In genomic region chr11:22629581-22629980, GRCm38 (mm10) we compare ENCODE assay signal across 8 mouse cellular contexts.
DNase-seq lines count a peak whose midpoint lies in the region; ATAC-seq and TF ChIP-seq lines count a peak whose summit lies in the region.

No protein-coding gene starts in this region.

- TF ChIP-seq EP300 in heart, postnatal 0 days (IDR thresholded peaks at IDR 0.05; ENCODE audit: low read depth), result no peak

- no peak overlapping the region for H3K9ac ChIP-seq in embryonic facial prominence, embryonic 15.5 days
- H3K9ac ChIP-seq in heart, postnatal 0 days (replicated peaks; ENCODE audit: low read depth, low read length), result peak overlapping the region; percentile 38; the same call in 1 of the 2 replicates
- H3K9ac ChIP-seq in midbrain, embryonic 12.5 days (replicated peaks), result no peak overlapping the region

- TF ChIP-seq CTCF in heart, postnatal 0 days (IDR thresholded peaks at IDR 0.05; ENCODE audit: low read depth), result no peak

- peak; percentile 72 for DNase-seq in ZHBTc4 (ENCODE audit: low read depth, low spot score)
- DNase-seq in heart, postnatal 0 days (ENCODE audit: low spot score), result peak; percentile 35
- DNase-seq in kidney, postnatal 25 days, result peak; percentile 77 to 82
- DNase-seq in yolk sac, embryonic 10.5 days (ENCODE audit: low spot score), result peak; percentile 68
- no peak for DNase-seq in cerebellum, postnatal 4 days (ENCODE audit: low spot score in 2 of 2)
- DNase-seq in frontal cortex, adult 2 months (ENCODE audit: extremely low spot score in 1 of 2, low spot score in 1 of 2), result no peak

- H3K4me2 ChIP-seq in embryonic facial prominence, embryonic 15.5 days (replicated peaks), result peak overlapping the region; percentile 40
- peak overlapping the region; percentile 55 for H3K4me2 ChIP-seq in heart, postnatal 0 days (ENCODE audit: low read depth, low read length)
- peak overlapping the region; percentile 27 for H3K4me2 ChIP-seq in midbrain, embryonic 12.5 days (replicated peaks)

- H3K36me3 ChIP-seq in embryonic facial prominence, embryonic 15.5 days, result no peaks in the 10 kb centered on the region
- no peaks in the 10 kb centered on the region for H3K36me3 ChIP-seq in heart, postnatal 0 days (replicated peaks; ENCODE audit: control insufficient read depth, insufficient read depth, low read length)
- H3K36me3 ChIP-seq in midbrain, embryonic 12.5 days, result no peaks in the 10 kb centered on the region

- H3K27ac ChIP-seq in embryonic facial prominence, embryonic 15.5 days (replicated peaks), result peak overlapping the region; percentile 83
- H3K27ac ChIP-seq in heart, postnatal 0 days (ENCODE audit: low read depth), result peak overlapping the region; percentile 77
- H3K27ac ChIP-seq in midbrain, embryonic 12.5 days (replicated peaks), result no peak overlapping the region

- 9% methylated on average over 13 of the region's 13 CpGs for WGBS in embryonic facial prominence, embryonic 15.5 days
- 7% methylated on average over 13 of the region's 13 CpGs for WGBS in heart, postnatal 0 days
- 36% methylated on average over 13 of the region's 13 CpGs for WGBS in midbrain, embryonic 12.5 days

- H3K4me3 ChIP-seq in embryonic facial prominence, embryonic 15.5 days (replicated peaks), result peak overlapping the region; percentile 31
- H3K4me3 ChIP-seq in heart, postnatal 0 days (ENCODE audit: low read depth, low read length), result peak overlapping the region; percentile 29
- no peak overlapping the region for H3K4me3 ChIP-seq in midbrain, embryonic 12.5 days

- peaks cover 30% of the 10 kb centered on the region for H3K4me1 ChIP-seq in embryonic facial prominence, embryonic 15.5 days
- H3K4me1 ChIP-seq in heart, postnatal 0 days (ENCODE audit: control insufficient read depth, insufficient read depth), result 0 out of 2 replicates have a peak, but pooled peaks cover 5% of the 10 kb centered on the region
- peaks cover 3% of the 10 kb centered on the region; the same call in 1 of the 2 replicates for H3K4me1 ChIP-seq in midbrain, embryonic 12.5 days

- ATAC-seq in embryonic facial prominence, embryonic 15.5 days (ENCODE audit: insufficient number of reproducible peaks, low FRiP score, low TSS enrichment, low read depth), result 0 out of 2 replicates have a peak, but pooled peaks have one; percentile 39
- peak; percentile 42 for ATAC-seq in heart, postnatal 0 days (ENCODE audit: insufficient read depth, low read depth)
- ATAC-seq in midbrain, embryonic 12.5 days (ENCODE audit: low FRiP score, low read depth), result no peak

- H3K27me3 ChIP-seq in embryonic facial prominence, embryonic 15.5 days, result no peaks in the 10 kb centered on the region
- no peaks in the 10 kb centered on the region for H3K27me3 ChIP-seq in heart, postnatal 0 days (ENCODE audit: control insufficient read depth, insufficient read depth, low read length)
- no peaks in the 10 kb centered on the region for H3K27me3 ChIP-seq in midbrain, embryonic 12.5 days

- H3K9me3 ChIP-seq in embryonic facial prominence, embryonic 15.5 days (replicated peaks), result no peaks in the 10 kb centered on the region
- H3K9me3 ChIP-seq in heart, postnatal 0 days (replicated peaks; ENCODE audit: control insufficient read depth, low read length), result no peaks in the 10 kb centered on the region
- H3K9me3 ChIP-seq in midbrain, embryonic 12.5 days, result no peaks in the 10 kb centered on the region

Comparison
In these comparisons a context has a peak if more than half of its experiments do, and no peak if none do; other contexts are left out.
1. DNase-seq: peak in ZHBTc4 (single experiment), heart, postnatal 0 days (single experiment), kidney, postnatal 25 days (2 of 2) and yolk sac, embryonic 10.5 days (single experiment); none in cerebellum, postnatal 4 days (0 of 2) and frontal cortex, adult 2 months (0 of 2).
2. Peak in every context shown above with its lines, with median percentiles within 50 percentile points of each other: H3K4me2 ChIP-seq.